ENCODE assay signal across 8 mouse cellular contexts in genomic region chr9:43742902-43743646, GRCm38 (mm10). TPM values are rescaled to one million over a fixed set of nuclear protein-coding genes. Genes with fewer than 3 reads are reported as not detected.
DNase-seq lines count a peak whose midpoint lies in the region; ATAC-seq and TF ChIP-seq lines count a peak whose summit lies in the region.

No protein-coding gene starts in this region.

- TF ChIP-seq CTCF in small intestine, adult 2 months (IDR thresholded peaks at IDR 0.05; ENCODE audit: extremely low read depth, insufficient read length, insufficient replicate concordance, low read depth, low read length), result no peak

- no peaks in the 10 kb centered on the region for H3K9me3 ChIP-seq in ES-E14 (ENCODE audit: control insufficient read depth, insufficient read depth, low read depth, low read length)
- H3K9me3 ChIP-seq in embryonic facial prominence, embryonic 13.5 days, result no peaks in the 10 kb centered on the region
- H3K9me3 ChIP-seq in heart, embryonic 13.5 days, result no peaks in the 10 kb centered on the region
- no peaks in the 10 kb centered on the region for H3K9me3 ChIP-seq in kidney, embryonic 15.5 days (replicated peaks)

- 0 out of 2 replicates have a peak, but pooled peaks cover 4% of the 10 kb centered on the region for H3K27me3 ChIP-seq in embryonic facial prominence, embryonic 13.5 days
- peaks cover 43% of the 10 kb centered on the region for H3K27me3 ChIP-seq in heart, embryonic 13.5 days (replicated peaks)
- H3K27me3 ChIP-seq in kidney, embryonic 15.5 days, result peaks cover 34% of the 10 kb centered on the region
- 0 out of 2 replicates have a peak, but pooled peaks cover 3% of the 10 kb centered on the region for H3K27me3 ChIP-seq in small intestine, adult 2 months (ENCODE audit: control insufficient read depth, insufficient read depth, low read length)

- DNase-seq in ES-E14 (ENCODE audit: low read depth, low spot score), result no peak
- peak; percentile 89 for DNase-seq in adrenal gland, adult 2 months
- peak; percentile 90 for DNase-seq in lung, postnatal 14 days

- TF ChIP-seq POLR2A in small intestine, adult 2 months (IDR thresholded peaks at IDR 0.05; ENCODE audit: low read depth, low read length), result peak; percentile 35; the same call in 1 of the 2 replicates

- in situ Hi-C loops in ES-E14 (cut with MboI; ENCODE audit: low sequenced_read_pairs in 2 of 2, unreplicated experiment in 2 of 2), result no loop called here

- no peak; the same call in 1 of the 2 replicates for ATAC-seq in embryonic facial prominence, embryonic 13.5 days (ENCODE audit: insufficient number of reproducible peaks, insufficient read depth, low FRiP score, low TSS enrichment, low read depth)
- ATAC-seq in heart, embryonic 13.5 days (ENCODE audit: extremely low read depth, insufficient number of reproducible peaks, low FRiP score, low TSS enrichment), result no peak
- peak; percentile 52 for ATAC-seq in kidney, embryonic 15.5 days (replicated peaks; ENCODE audit: low FRiP score)
- no peak for ATAC-seq in erythroid progenitor cell, adult 5-6 weeks (replicated peaks; ENCODE audit: low FRiP score, poor library complexity, severe bottlenecking)

- H3K27ac ChIP-seq in ES-E14 (ENCODE audit: insufficient read depth, low read depth, low read length, poor library complexity, severe bottlenecking), result no peak overlapping the region; the same call in 1 of the 2 replicates
- H3K27ac ChIP-seq in embryonic facial prominence, embryonic 13.5 days, result peak overlapping the region; percentile 97
- peak overlapping the region; percentile 41 for H3K27ac ChIP-seq in heart, embryonic 13.5 days (replicated peaks)
- peak overlapping the region; percentile 95 for H3K27ac ChIP-seq in kidney, embryonic 15.5 days
- peak overlapping the region; percentile 86 for H3K27ac ChIP-seq in small intestine, adult 2 months (ENCODE audit: insufficient read depth, low read depth, low read length)

- peaks cover 4 to 33% of the 10 kb centered on the region in 2 experiments; a peak in 3 of 4 replicates for H3K4me1 ChIP-seq in ES-E14 (ENCODE audit: control insufficient read depth in 2 of 2, insufficient read depth in 2 of 2, low read length in 2 of 2, poor library complexity in 1 of 2)
- H3K4me1 ChIP-seq in embryonic facial prominence, embryonic 13.5 days, result peaks cover 40% of the 10 kb centered on the region
- H3K4me1 ChIP-seq in heart, embryonic 13.5 days, result peaks cover 30% of the 10 kb centered on the region
- H3K4me1 ChIP-seq in kidney, embryonic 15.5 days, result peaks cover 42% of the 10 kb centered on the region
- H3K4me1 ChIP-seq in small intestine, adult 2 months (ENCODE audit: control insufficient read depth, insufficient read depth, insufficient read length, low read length), result peaks cover 19% of the 10 kb centered on the region

- peak overlapping the region; percentile 97 for H3K4me2 ChIP-seq in embryonic facial prominence, embryonic 13.5 days
- peak overlapping the region; percentile 97 for H3K4me2 ChIP-seq in heart, embryonic 13.5 days
- H3K4me2 ChIP-seq in kidney, embryonic 15.5 days, result peak overlapping the region; percentile 95

- H3K36me3 ChIP-seq in ES-E14 (ENCODE audit: control insufficient read depth, insufficient read depth, low read length, poor library complexity, severe bottlenecking), result no peaks in the 10 kb centered on the region; the same call in 1 of the 2 replicates
- no peaks in the 10 kb centered on the region for H3K36me3 ChIP-seq in embryonic facial prominence, embryonic 13.5 days
- H3K36me3 ChIP-seq in heart, embryonic 13.5 days, result no peaks in the 10 kb centered on the region
- H3K36me3 ChIP-seq in kidney, embryonic 15.5 days, result no peaks in the 10 kb centered on the region
- H3K36me3 ChIP-seq in small intestine, adult 2 months (ENCODE audit: control insufficient read depth, insufficient read depth, low read length), result no peaks in the 10 kb centered on the region

- 2% methylated on average over 27 of the region's 27 CpGs for WGBS in embryonic facial prominence, embryonic 13.5 days
- WGBS in heart, embryonic 13.5 days, result 1% methylated on average over 27 of the region's 27 CpGs
- 3% methylated on average over 27 of the region's 27 CpGs for WGBS in kidney, embryonic 15.5 days
- WGBS in small intestine, adult 2 months, result 2% methylated on average over 27 of the region's 27 CpGs

- peak overlapping the region; percentile 20; the same call in 1 of the 2 replicates for H3K9ac ChIP-seq in ES-E14 (ENCODE audit: insufficient read depth, low read depth, low read length, poor library complexity, severe bottlenecking)
- peak overlapping the region; percentile 94 for H3K9ac ChIP-seq in embryonic facial prominence, embryonic 13.5 days
- peak overlapping the region; percentile 87 for H3K9ac ChIP-seq in heart, embryonic 13.5 days
- H3K9ac ChIP-seq in kidney, embryonic 15.5 days, result peak overlapping the region; percentile 80

- H3K4me3 ChIP-seq in ES-E14 (ENCODE audit: insufficient read depth in 1 of 2, low read depth in 1 of 2, low read length in 2 of 2, poor library complexity in 1 of 2, severe bottlenecking in 1 of 2), result peak overlapping the region; percentile 79 to 86
- H3K4me3 ChIP-seq in embryonic facial prominence, embryonic 13.5 days, result peak overlapping the region; percentile 88
- H3K4me3 ChIP-seq in heart, embryonic 13.5 days, result peak overlapping the region; percentile 78
- H3K4me3 ChIP-seq in kidney, embryonic 15.5 days (replicated peaks), result peak overlapping the region; percentile 74
- H3K4me3 ChIP-seq in small intestine, adult 2 months (ENCODE audit: low read depth, low read length), result peak overlapping the region; percentile 81

TF ChIP-seq in ES-E14, 5 proteins besides CTCF, POLR2A, EP300 and RAD21:
- TF ChIP-seq ZNF384 (IDR thresholded peaks at IDR 0.05; ENCODE audit: low read depth, low read length) (no peak), ZC3H11A (IDR thresholded peaks at IDR 0.05; ENCODE audit: borderline replicate concordance, low read depth, low read length) (no peak), CHD2 (IDR thresholded peaks at IDR 0.05; ENCODE audit: low read depth, low read length) (no peak), HCFC1 (IDR thresholded peaks at IDR 0.05; ENCODE audit: borderline replicate concordance, insufficient read depth, low read length) (no peak), MAFK (IDR thresholded peaks at IDR 0.05; ENCODE audit: insufficient read depth, low read depth, low read length) (no peak)

RNA-seq across cellular contexts. Expression of gene Nectin1, which starts 0.7 kb away (rescaled TPM):
- 12.9 and 13.0 TPM in 2 replicates for total RNA-seq in ES-E14 (2012; rRNA removed)
- total RNA-seq in adrenal gland, adult 2 months (2021), result 10 to 100 TPM; 24.4 to 50.2 TPM
- 27.7 and 29.3 TPM in 2 replicates for polyA plus RNA-seq in adrenal gland, adult 2 months (2012; rRNA removed)
- polyA plus RNA-seq in embryonic facial prominence, embryonic 13.5 days (2015; fragmentation: Nextera tagmentation; extraction: Ambion mirVana), result 7.4 and 9.2 TPM in 2 replicates
- polyA plus RNA-seq in heart, embryonic 13.5 days (2015; fragmentation: Nextera tagmentation; extraction: Ambion mirVana), result 1.5 TPM in 2 replicates
- 4.1 and 4.9 TPM in 2 replicates for polyA plus RNA-seq in kidney, embryonic 15.5 days (2015; fragmentation: Nextera tagmentation; extraction: Ambion mirVana)
- polyA plus RNA-seq in small intestine, adult 2 months (2012; rRNA removed), result 8.6 and 15.3 TPM in 2 replicates
- total RNA-seq in erythroid progenitor cell, adult 5-6 weeks (2015; ENCODE audit: low replicate concordance), result 0.36 TPM in 1 of 2 replicates, not detected in the other
- total RNA-seq in erythroid progenitor cell, adult 5-6 weeks (2017; ENCODE audit: low replicate concordance), result not detected in 2 replicates

Comparison
In these comparisons a context has a peak if more than half of its experiments do, and no peak if none do; other contexts are left out.
1. H3K9ac ChIP-seq: peak in every context shown above with its lines; median percentile 94 in embryonic facial prominence, embryonic 13.5 days; 87 in heart, embryonic 13.5 days; 80 in kidney, embryonic 15.5 days; 20 in ES-E14.